Mouse (Mus musculus): ENCODE data around the gene Rps24. TPM values are rescaled to one million over a fixed set of nuclear protein-coding genes. Genes with fewer than 3 reads are reported as not detected.
"Not testable (repeated sequence)": the region's sequence is repeated elsewhere in the genome, so short reads cannot be mapped to it uniquely, and the experiment has no call there.

Gene Rps24
- polyA plus RNA-seq (2014; fragmentation: Nextera tagmentation; extraction: Ambion mirVana) = 1,210 and 1,350 TPM in 2 replicates

DNA sequence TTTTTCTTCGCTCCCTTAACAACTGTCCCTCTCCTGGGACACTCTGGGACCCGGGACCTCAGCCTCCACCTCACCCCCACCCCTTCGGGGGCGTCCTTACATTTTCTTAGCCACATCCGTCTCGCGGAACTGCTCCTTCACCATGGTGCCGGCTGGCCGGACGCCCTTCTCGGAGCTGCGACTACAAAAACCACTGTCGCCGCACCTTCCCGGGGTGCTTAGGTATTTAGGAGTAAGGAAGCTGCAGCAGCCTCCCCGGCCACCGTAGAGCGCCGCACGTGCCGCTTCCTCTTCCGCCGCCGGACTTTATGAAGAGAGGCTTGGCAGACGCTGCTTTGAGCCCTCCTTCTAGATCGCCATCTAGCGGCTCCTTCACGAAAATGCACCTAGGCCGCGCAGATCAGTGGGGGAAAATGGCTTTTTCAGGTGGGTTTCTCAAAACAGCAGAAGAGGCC is at the start of gene Rps24, which contains the start of gene Polr3a:
Rps24 (plus strand) TSS at position 353 of the 455 bp plus-strand sequence.
Polr3a (minus strand) TSS at position 286 of the 455 bp plus-strand sequence.
- 0% methylated on average over 30 of the region's 30 CpGs for WGBS
- ATAC-seq (replicated peaks; ENCODE audit: insufficient number of reproducible peaks, low FRiP score, low TSS enrichment, low read depth) (peak; percentile 39; the same call in 1 of the 2 replicates), DNase-seq (ENCODE audit: low spot score) (peak; percentile 96)
- no peaks in the 10 kb centered on the region for H3K9me3 ChIP-seq (replicated peaks; ENCODE audit: control insufficient read depth, low read length)
- H3K4me2 ChIP-seq (ENCODE audit: low read depth, low read length) = peak within 1 kb of the TSS; percentile 65
- no peaks in the 10 kb centered on the region for H3K27me3 ChIP-seq (ENCODE audit: control insufficient read depth, insufficient read depth, low read length)
- H3K4me3 ChIP-seq (ENCODE audit: low read depth, low read length) = peak within 1 kb of the TSS; percentile 84
- peaks cover 2% of the 10 kb centered on the region for H3K36me3 ChIP-seq (replicated peaks; ENCODE audit: control insufficient read depth, insufficient read depth, low read depth, low read length)
- H3K4me1 ChIP-seq (ENCODE audit: control insufficient read depth, insufficient read depth, low read length) = peaks cover 2% of the 10 kb centered on the region; the same call in 1 of the 2 replicates
- no peak within 1 kb of the TSS for H3K27ac ChIP-seq (replicated peaks; ENCODE audit: low read depth, low read length)
- peak within 1 kb of the TSS; percentile 77 for H3K9ac ChIP-seq (replicated peaks; ENCODE audit: low read length)

DNA sequence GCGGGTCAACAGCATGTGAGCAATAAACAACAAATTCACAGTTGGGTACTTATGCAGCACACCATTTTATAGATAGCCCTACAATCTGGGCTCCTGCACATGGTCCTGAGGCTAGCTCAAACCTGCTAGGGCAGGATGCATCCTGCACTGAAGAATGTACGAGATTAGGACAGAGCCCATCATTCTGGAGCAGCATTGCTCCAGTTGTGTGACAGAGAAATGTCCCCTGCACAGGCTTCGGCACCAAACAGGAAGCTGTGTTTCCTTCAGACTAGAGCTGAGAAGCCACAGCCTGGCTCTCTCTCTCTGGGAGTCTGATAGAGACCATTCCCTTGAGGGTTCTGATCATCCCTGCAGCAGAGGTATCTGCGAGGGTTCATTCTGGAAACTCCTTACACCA is 43.4 kb upstream of the Rps24 start:
- not testable (repeated sequence) for H3K4me3 ChIP-seq (ENCODE audit: low read depth, low read length); H3K9me3 ChIP-seq (replicated peaks; ENCODE audit: control insufficient read depth, low read length); ATAC-seq (replicated peaks; ENCODE audit: insufficient number of reproducible peaks, low FRiP score, low TSS enrichment, low read depth); H3K4me1 ChIP-seq (ENCODE audit: control insufficient read depth, insufficient read depth, low read length); H3K9ac ChIP-seq (replicated peaks; ENCODE audit: low read length); H3K27me3 ChIP-seq (ENCODE audit: control insufficient read depth, insufficient read depth, low read length); DNase-seq (ENCODE audit: low spot score); H3K27ac ChIP-seq (replicated peaks; ENCODE audit: low read depth, low read length); H3K4me2 ChIP-seq (ENCODE audit: low read depth, low read length); H3K36me3 ChIP-seq (replicated peaks; ENCODE audit: control insufficient read depth, insufficient read depth, low read depth, low read length)
- 86% methylated on average over 4 of the region's 4 CpGs for WGBS

DNA sequence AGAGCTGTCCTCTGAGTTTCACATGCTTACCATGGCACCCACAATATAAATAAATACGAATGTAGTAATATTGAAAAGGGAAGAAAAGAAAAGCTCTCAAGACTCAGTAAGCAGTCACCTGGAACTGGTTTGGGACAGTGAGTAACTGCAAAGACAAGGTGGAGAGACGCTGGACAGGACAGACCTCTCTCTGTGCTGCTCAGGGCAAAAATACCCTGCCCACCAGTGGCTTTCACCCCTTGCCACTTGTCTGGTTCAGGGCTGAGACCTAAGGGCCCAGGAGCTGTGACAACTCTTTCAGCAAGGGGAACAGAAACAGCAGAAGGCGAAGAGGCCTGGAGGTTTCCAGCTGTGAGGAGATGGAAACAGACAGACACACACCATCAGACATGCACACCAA is 28.7 kb upstream of the Rps24 start:
- Histone ChIP-seq H3K9me3 (replicated peaks; ENCODE audit: control insufficient read depth, low read length) (no peaks in the 10 kb centered on the region), H3K4me2 (ENCODE audit: low read depth, low read length) (no peak overlapping the region), H3K36me3 (replicated peaks; ENCODE audit: control insufficient read depth, insufficient read depth, low read depth, low read length) (peaks cover 10% of the 10 kb centered on the region), H3K27me3 (ENCODE audit: control insufficient read depth, insufficient read depth, low read length) (no peaks in the 10 kb centered on the region), H3K9ac (replicated peaks; ENCODE audit: low read length) (no peak overlapping the region), H3K4me3 (ENCODE audit: low read depth, low read length) (no peak overlapping the region), H3K27ac (replicated peaks; ENCODE audit: low read depth, low read length) (no peak overlapping the region), H3K4me1 (ENCODE audit: control insufficient read depth, insufficient read depth, low read length) (no peaks in the 10 kb centered on the region)
- 86% methylated on average over 3 of the region's 3 CpGs for WGBS
- no peak for DNase-seq (ENCODE audit: low spot score)
- no peak for ATAC-seq (replicated peaks; ENCODE audit: insufficient number of reproducible peaks, low FRiP score, low TSS enrichment, low read depth)

DNA sequence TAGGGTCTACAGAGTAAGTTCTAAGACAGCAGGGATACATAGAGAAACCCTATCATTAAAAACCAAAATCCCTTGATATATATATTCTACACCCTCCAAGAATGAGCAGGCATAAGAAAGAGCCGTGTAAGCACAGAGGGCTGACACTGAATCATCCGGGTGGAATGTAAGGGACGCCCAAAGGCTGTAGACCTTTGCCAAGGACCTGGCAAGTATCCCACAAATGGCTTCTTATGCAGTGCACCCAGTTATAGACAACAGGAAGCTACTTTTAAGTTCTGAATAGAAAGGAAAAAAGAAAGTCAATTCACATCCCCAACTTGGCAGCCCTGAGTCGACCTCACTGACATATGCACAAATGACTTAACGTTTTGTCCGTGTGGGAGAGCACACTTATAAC is 18.1 kb upstream of the Rps24 start:
- H3K4me1 ChIP-seq (ENCODE audit: control insufficient read depth, insufficient read depth, low read length) = no peaks in the 10 kb centered on the region
- DNase-seq (ENCODE audit: low spot score) (no peak), ATAC-seq (replicated peaks; ENCODE audit: insufficient number of reproducible peaks, low FRiP score, low TSS enrichment, low read depth) (no peak)
- H3K27me3 ChIP-seq (ENCODE audit: control insufficient read depth, insufficient read depth, low read length) = no peaks in the 10 kb centered on the region
- 96% methylated on average over 6 of the region's 6 CpGs for WGBS
- no peak overlapping the region for H3K9ac ChIP-seq (replicated peaks; ENCODE audit: low read length)
- no peaks in the 10 kb centered on the region for H3K9me3 ChIP-seq (replicated peaks; ENCODE audit: control insufficient read depth, low read length)
- no peak overlapping the region for H3K27ac ChIP-seq (replicated peaks; ENCODE audit: low read depth, low read length)
- H3K4me3 ChIP-seq (ENCODE audit: low read depth, low read length) = no peak overlapping the region
- no peak overlapping the region for H3K4me2 ChIP-seq (ENCODE audit: low read depth, low read length)
- H3K36me3 ChIP-seq (replicated peaks; ENCODE audit: control insufficient read depth, insufficient read depth, low read depth, low read length) = peaks cover 4% of the 10 kb centered on the region

DNA sequence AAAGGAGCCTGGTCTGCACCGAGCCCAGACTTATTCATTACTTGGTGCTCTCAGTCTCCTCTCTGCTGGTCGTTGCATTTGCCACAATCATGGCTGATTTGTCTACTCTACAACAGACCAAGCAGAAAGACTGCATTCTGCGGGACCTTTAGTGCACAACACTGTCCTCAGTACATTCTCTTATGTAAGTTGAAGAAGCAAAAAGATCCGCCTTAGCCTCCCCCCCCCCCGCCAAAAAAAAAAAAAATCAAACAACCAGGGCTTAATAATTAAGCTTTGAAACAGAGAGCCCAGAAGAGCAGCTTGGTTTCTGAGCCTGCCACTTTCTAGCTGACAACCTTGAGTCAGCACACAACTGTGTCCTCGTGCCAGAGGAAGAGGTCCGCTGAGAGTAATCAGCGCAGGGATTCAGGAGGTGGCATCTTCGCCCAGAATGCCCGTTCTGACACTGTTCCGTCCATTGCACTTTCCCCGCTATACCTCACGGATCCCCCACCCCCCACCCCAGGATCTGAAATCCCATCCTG is 621 bp upstream of the Rps24 start:
- DNase-seq (ENCODE audit: low spot score) = no peak
- H3K4me2 ChIP-seq (ENCODE audit: low read depth, low read length) = peak overlapping the region; percentile 65
- peak overlapping the region; percentile 77 for H3K9ac ChIP-seq (replicated peaks; ENCODE audit: low read length)
- H3K27ac ChIP-seq (replicated peaks; ENCODE audit: low read depth, low read length) = no peak overlapping the region
- H3K36me3 ChIP-seq (replicated peaks; ENCODE audit: control insufficient read depth, insufficient read depth, low read depth, low read length) = peaks cover 2% of the 10 kb centered on the region
- no peaks in the 10 kb centered on the region for H3K9me3 ChIP-seq (replicated peaks; ENCODE audit: control insufficient read depth, low read length)
- WGBS = 6% methylated on average over 13 of the region's 13 CpGs
- H3K4me1 ChIP-seq (ENCODE audit: control insufficient read depth, insufficient read depth, low read length) = peaks cover 2% of the 10 kb centered on the region; the same call in 1 of the 2 replicates
- H3K27me3 ChIP-seq (ENCODE audit: control insufficient read depth, insufficient read depth, low read length) = no peaks in the 10 kb centered on the region
- H3K4me3 ChIP-seq (ENCODE audit: low read depth, low read length) = peak overlapping the region; percentile 84
- ATAC-seq (replicated peaks; ENCODE audit: insufficient number of reproducible peaks, low FRiP score, low TSS enrichment, low read depth) = no peak

DNA sequence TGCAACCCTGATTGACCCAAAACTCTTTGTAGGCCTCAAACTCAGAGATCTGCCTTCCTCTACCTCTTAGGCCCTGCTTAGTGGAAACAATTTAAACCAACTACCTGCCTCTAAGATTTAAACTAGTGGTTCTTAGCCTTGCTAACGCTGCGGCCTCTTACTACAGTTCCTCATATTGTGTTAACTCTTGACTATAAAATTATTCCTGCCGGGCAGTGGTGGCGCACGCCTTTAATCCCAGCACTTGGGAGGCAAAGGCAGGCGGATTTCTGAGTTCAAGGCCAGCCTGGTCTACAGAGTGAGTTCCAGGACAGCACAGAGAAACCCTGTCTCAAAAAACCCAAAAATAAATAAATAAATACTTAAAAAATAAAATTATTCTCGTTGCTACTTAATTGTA is 2.8 kb downstream of the Rps24 start:
- not testable (repeated sequence) for H3K4me3 ChIP-seq (ENCODE audit: low read depth, low read length); H3K27me3 ChIP-seq (ENCODE audit: control insufficient read depth, insufficient read depth, low read length); H3K4me1 ChIP-seq (ENCODE audit: control insufficient read depth, insufficient read depth, low read length); H3K4me2 ChIP-seq (ENCODE audit: low read depth, low read length); H3K9me3 ChIP-seq (replicated peaks; ENCODE audit: control insufficient read depth, low read length); DNase-seq (ENCODE audit: low spot score); ATAC-seq (replicated peaks; ENCODE audit: insufficient number of reproducible peaks, low FRiP score, low TSS enrichment, low read depth); H3K27ac ChIP-seq (replicated peaks; ENCODE audit: low read depth, low read length); H3K9ac ChIP-seq (replicated peaks; ENCODE audit: low read length)
- peaks cover 12% of the 10 kb centered on the region for H3K36me3 ChIP-seq (replicated peaks; ENCODE audit: control insufficient read depth, insufficient read depth, low read depth, low read length)
- 89% methylated on average over 7 of the region's 7 CpGs for WGBS

DNA sequence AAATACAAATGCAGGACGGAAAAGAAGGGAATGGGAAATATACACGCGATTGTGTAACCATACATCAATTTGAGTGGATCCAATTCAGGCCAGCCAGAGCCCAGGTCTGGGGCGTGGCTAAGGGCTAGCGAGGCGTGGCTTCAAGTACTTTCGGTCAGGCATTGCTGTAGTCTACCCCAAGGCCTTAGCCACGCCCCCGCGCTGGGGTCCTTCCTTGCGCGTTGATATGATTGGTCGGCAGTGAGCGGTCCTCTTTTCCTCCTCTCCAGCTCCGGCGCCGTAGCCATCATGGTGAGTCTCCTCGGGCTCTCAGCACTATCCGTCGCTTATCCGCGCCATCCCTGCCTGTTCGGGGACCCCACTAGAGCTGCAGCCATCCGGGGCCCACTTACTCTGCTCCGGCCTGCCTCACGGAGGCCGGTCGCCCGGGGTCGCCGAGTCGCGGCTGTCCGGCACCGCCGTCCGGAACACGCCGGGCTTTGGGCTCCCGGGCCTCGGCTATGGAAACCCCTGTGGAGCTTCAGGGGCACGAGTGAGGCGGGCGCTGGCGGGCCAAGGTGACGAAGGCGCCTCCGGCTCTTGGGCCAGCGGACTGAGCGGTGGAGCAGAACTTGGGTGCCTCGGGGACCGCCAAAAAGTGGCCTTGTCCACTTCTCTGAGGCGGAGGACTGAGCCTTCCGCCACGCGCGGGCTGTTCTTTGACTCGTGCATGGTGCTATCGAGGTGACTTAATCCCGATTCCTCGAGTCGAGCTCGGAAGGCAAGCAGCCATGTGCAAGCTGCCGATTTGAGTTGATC is 3.7 kb downstream of the Rps24 start:
- H3K4me1 ChIP-seq (ENCODE audit: control insufficient read depth, insufficient read depth, low read length) = peaks cover 2% of the 10 kb centered on the region; the same call in 1 of the 2 replicates
- DNase-seq (ENCODE audit: low spot score) (peak; percentile 97), ATAC-seq (replicated peaks; ENCODE audit: insufficient number of reproducible peaks, low FRiP score, low TSS enrichment, low read depth) (peak; percentile 87)
- peak overlapping the region; percentile 60 for H3K27ac ChIP-seq (replicated peaks; ENCODE audit: low read depth, low read length)
- under 1% methylated on average over 64 of the region's 64 CpGs for WGBS
- peak overlapping the region; percentile 97 for H3K4me3 ChIP-seq (ENCODE audit: low read depth, low read length)
- H3K27me3 ChIP-seq (ENCODE audit: control insufficient read depth, insufficient read depth, low read length) = no peaks in the 10 kb centered on the region
- peak overlapping the region; percentile 99 for H3K9ac ChIP-seq (replicated peaks; ENCODE audit: low read length)
- peaks cover 12% of the 10 kb centered on the region for H3K36me3 ChIP-seq (replicated peaks; ENCODE audit: control insufficient read depth, insufficient read depth, low read depth, low read length)
- no peaks in the 10 kb centered on the region for H3K9me3 ChIP-seq (replicated peaks; ENCODE audit: control insufficient read depth, low read length)
- H3K4me2 ChIP-seq (ENCODE audit: low read depth, low read length) = peak overlapping the region; percentile 73
